Mouse (Mus musculus): ENCODE measurements around the gene Shisa6.
"Not testable (repeated sequence)": the region's sequence is repeated elsewhere in the genome, so short reads cannot be mapped to it uniquely, and the experiment has no call there.

The Shisa6 gene

GRCm38 (mm10) chr11:66442631-66443030, 83.1 kb downstream of the Shisa6 start:
- no peak for DNase-seq

- no peak for DNase-seq
Observed at GRCm38 (mm10) chr11:66426129-66426528, 99.6 kb downstream of the Shisa6 start.

- DNase-seq: no peak
Observed at GRCm38 (mm10) chr11:66418216-66418615, 107.5 kb downstream of the Shisa6 start.

- not testable (repeated sequence) for DNase-seq
Observed at GRCm38 (mm10) chr11:66408721-66409120, 117.0 kb downstream of the Shisa6 start.

DNA sequence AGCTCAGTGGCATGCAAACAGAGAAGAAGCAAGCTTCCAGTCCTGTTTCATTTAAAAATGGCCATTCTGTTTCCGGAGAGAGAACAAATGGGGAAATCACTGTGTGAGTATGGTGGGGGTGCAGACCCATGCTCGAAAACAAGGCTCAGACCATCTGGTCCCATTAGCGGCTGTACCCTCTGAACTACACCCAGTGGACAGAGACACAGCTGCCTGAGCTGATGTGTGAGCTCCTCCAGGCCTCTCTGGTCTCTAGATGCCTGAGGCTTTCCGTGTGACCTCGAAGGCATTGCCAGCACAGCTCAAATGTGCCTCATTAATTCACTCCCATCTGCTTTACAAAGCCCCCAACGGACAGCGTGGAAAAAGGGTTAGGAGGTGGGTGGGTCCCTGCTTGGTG, 125.7 kb downstream of the Shisa6 start:
- DNase-seq: no peak

DNA sequence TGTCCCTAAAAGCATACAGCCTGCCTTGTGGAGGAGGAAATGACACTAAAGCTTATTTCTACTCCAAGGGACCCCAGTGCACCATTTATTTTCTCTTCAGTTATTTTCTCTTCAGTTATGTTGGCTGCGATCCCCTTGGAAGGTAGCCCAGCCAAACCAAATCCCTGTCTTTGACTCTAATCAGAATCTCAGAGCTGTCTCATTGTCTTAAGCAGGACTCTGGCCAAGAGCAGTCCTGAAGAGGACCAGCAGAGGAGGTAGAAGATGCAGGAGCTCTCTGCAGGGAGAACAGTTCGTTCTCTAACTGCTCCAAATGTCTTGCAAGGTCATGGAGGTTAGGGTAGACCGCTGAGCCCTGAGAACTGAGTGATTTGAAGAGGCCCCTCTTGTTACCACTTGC, 138.2 kb downstream of the Shisa6 start:
- no peak for DNase-seq

- no peak for DNase-seq
Observed at GRCm38 (mm10) chr11:66371796-66372195, 154.0 kb downstream of the Shisa6 start.

DNA sequence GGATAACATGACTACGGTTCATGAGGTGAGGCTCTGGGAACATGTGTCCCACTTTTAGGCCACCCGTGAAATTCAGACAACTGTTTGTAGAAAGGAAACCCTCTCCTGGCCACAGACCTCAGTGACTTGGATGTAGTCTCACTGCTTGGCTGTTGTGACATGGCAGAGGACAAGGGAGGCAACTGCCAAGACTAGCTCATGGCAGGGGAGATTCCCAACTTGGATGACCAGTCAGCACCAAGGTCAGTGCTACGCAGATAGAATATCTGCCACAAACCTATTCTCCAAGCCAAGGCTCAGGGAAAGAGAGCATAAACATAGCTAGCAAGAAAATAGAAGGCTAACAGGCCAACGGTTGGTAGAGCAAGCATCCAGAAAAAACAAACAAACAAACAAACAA, 156.0 kb downstream of the Shisa6 start:
- DNase-seq: no peak

DNA sequence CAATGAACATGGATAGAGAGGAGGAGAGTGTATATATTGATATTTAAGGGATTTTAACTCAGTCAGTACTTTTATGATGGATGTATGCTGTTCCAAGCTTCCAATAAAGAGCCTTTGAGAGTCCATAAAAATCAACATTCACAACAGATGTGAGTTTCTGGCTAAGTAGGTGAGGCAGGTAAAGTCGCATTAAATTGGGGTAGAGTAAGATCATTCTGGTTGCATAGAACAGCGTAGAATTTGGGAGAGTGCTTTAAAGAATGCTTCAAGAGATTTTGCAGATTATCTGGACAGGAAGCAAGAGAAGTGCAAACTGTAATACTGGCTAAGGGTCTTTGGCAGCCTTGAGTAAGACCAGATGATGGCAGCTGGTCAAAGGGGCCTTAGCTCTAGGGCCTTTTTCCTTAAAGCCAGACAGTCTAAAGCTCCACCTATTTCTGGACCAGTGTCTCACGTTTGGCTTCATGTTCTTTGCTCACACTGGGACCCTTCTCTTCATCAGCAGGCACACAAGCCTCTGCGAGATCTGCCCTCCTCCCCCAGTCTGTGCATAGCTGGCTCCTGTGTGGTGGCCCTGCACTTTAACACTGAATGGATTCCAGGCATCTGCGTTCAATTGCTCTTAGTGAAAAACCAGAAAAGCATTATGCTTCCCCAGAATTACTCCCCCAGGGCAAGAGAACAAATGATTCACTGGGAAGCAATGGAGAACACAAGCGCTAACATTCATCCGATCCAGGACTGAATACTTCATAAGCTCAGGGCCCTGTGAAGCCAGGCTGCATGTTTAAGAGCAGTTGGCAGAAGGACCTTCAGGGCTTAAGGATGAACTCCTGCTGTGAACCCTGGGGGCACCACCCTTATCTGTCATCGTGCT, 158.7 kb downstream of the Shisa6 start:
- no peak for DNase-seq

DNA sequence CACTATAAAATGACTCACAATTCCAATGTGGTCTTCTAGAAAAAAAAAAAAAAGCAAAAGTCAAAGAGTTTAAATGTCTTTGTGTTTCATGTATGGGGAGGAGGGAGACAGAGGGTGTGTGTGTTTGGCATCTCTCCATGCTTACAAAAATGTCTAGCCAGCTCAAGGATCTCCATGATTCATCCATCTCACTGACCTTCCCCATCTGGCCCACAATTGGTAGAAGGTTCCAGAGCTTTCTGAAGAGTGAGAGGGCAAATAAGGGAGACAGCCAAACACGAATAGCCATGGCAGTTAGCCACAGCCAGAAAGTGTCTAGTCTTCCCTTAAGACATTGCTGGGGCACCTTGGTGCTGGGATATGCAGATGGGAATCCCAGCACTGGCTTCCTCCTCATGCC, 166.0 kb downstream of the Shisa6 start:
- no peak for DNase-seq

DNA sequence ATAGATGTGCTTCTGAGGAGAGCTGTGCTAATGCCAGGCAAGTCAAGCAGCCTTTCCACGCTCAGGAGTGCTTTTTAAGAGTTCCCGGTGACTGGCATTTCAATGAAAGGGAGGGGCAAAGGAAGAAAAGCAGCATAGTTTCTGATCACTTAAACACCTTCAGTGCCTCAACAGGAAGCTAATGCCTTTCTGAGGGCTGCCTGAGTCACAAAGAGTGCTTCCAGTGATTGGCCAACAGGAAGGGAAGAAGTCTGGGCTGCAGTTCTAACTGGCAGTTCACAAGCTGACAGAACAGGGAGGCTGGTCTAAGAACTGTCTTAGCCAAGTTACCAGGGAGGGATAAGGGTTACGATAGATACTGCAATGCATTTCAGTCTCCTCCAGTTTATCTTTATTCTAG, 180.9 kb downstream of the Shisa6 start:
- DNase-seq: no peak

GRCm38 (mm10) chr11:66336313-66336712, 189.5 kb downstream of the Shisa6 start:
- no peak for DNase-seq

DNA sequence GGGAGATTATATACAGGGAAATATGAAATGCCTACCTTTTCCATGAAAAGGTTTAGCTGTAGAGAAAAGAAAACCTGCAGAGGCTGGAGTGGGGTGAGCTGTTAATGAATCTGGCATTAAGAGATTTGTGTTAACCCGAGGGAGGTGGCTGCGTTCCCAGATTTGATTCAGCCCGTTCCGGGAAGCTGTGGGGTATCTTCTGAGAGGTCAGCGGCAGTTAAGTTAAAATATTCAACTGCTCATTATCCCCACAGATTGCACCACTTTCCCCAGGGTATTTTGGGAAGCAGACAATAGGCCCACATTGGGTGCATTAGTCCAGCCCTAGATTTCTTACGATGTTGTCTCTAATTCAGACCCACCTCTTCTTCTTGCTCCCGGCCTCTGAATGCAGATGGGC, 213.0 kb downstream of the Shisa6 start:
- DNase-seq: peak; percentile 12

GRCm38 (mm10) chr11:66304396-66304795, 221.4 kb downstream of the Shisa6 start:
- no peak for DNase-seq

DNA sequence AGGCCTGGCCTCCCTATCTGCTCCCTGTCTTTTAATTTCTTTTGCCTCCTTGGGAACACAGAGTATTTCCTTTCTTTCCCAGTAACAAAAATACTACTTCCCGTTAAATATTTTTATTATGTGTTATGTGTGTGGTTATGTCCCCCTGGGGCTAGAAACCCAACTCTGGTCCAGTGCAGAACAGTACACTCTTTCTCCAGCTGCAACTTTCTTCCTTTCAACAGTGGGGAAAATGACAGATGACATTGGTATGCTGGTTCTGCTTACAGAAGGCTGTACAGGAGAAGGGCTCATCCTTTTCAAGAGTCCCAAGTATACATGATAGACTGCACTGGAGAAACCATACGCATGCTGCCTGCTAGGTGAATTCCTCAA, 251.1 kb downstream of the Shisa6 start:
- no peak for DNase-seq

- peak; percentile 4 for DNase-seq
Observed at GRCm38 (mm10) chr11:66273904-66274706, 251.7 kb downstream of the Shisa6 start.

DNA sequence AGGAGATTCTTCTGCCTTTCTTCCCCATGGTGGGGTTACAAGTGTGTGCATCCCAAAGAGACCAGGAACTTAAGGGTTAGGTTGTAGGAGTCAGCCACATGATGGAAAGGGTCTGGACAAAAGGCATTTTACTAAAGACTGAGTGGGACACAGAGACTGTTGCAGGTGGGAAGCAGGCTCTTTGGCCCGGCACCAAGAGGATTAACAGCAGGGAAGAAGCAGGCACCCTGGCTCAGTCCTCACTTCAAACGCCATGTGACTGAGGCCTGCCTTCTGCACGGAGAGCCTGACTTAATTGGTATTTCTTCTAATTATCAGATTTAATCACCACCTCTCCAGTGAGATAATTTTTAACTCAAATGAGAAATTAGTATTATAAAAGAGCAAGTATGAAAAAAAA, 258.7 kb downstream of the Shisa6 start:
- DNase-seq: no peak

- DNase-seq: no peak
Observed at GRCm38 (mm10) chr11:66265336-66265990, 260.3 kb downstream of the Shisa6 start.

GRCm38 (mm10) chr11:66260205-66260604, 265.6 kb downstream of the Shisa6 start:
- no peak for DNase-seq

DNA sequence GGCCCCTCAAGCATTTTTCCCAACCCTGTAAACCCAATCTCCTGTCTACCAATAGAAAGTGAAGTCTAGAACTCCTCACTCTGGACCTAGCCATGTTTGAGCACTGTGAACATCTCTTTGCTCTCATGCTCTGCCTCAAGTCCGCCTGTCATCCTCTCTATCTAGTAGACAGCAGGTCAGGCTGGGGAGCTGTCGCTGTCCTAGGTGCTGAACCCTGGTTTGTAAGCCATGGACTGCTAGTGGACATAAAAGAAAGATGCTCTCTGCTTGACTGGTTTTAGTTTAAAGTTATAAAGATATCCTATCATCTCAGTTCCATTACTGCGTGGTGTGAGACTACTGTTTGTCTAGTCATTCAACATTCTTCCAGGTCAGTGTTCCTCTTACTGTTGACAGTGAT, 266.9 kb downstream of the Shisa6 start:
- no peak for DNase-seq

GRCm38 (mm10) chr11:66247115-66247514, 278.6 kb downstream of the Shisa6 start:
- no peak for DNase-seq

GRCm38 (mm10) chr11:66236557-66236956, 289.2 kb downstream of the Shisa6 start:
- DNase-seq: no peak

DNA sequence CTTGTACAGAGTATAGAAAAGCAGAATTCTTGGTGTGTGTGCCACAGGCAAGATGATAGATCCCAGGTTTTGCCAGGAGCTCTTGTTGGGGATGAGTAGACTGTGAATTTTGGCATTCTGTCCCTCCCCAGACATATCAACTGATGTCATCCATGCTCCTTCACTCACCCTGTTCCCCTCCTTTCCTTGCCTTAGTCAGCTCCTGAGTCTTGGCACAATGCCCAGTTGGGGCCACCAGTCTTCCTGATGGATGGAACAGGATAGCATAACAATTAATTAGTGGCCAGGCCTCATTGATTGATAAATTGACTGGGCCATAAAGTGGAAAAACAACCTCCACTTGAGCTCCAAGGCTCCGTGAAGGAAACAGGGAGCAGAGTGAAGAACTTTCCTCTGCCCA, 292.9 kb downstream of the Shisa6 start:
- no peak for DNase-seq

DNA sequence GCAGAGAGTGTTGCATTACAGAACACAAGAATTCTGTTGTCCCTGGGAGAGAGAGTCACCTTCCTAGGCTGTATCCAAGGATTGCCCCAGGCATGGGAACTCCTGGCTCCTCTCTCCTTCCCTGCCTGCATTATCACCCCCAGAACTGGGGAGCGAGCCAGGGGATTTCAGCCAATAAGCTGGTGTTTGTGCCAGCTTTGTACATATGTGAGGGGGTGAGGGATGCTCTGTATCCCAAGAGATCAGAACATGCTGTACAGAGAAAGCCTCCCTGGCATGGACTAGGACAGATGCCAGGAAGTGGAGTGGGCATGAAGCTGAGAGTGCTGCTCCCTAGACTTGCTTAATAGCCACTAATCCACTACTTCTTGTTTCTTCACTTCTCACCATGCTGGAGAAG, 303.6 kb downstream of the Shisa6 start:
- DNase-seq: peak; percentile 21

Data from cerebellum, adult 9-10 months (tissue).